Comparison of ENCODE assay signal across 9 mouse cellular contexts in genomic region chr7:96869079-96869810, GRCm38 (mm10).
DNase-seq lines count a peak whose midpoint lies in the region; ATAC-seq lines count a peak whose summit lies in the region.
"Had no signal": no experiment of that assay in that cellular context is flagged by ENCODE, and none has a peak within 500 bp of the region (broad histone marks: within the 10 kb centered on the region; RNA-seq: fewer than 3 reads in every experiment).

No protein-coding gene starts in this region.

- no peak overlapping the region for H3K27ac ChIP-seq in hindbrain, embryonic 14.5 days
- H3K27ac ChIP-seq in hindbrain, embryonic 11.5 days (ENCODE audit: low read depth, low read length): no peak overlapping the region
- H3K27ac ChIP-seq in neural tube, embryonic 14.5 days (ENCODE audit: low read depth, low read length): no peak overlapping the region; the same call in 1 of the 2 replicates
- H3K27ac ChIP-seq in intestine, embryonic 15.5 days: no peak overlapping the region
- H3K27ac ChIP-seq: kidney, postnatal 0 days had no signal

- peaks cover 23% of the 10 kb centered on the region for H3K4me1 ChIP-seq in hindbrain, embryonic 14.5 days (replicated peaks; ENCODE audit: control insufficient read depth, insufficient read depth, low read length)
- peaks cover 6% of the 10 kb centered on the region; the same call in 1 of the 2 replicates for H3K4me1 ChIP-seq in hindbrain, embryonic 11.5 days (replicated peaks; ENCODE audit: control insufficient read depth, insufficient read depth, low read length)
- H3K4me1 ChIP-seq in neural tube, embryonic 14.5 days (ENCODE audit: control insufficient read depth, insufficient read depth, low read length): 0 out of 2 replicates have a peak, but pooled peaks cover 11% of the 10 kb centered on the region
- no peaks in the 10 kb centered on the region for H3K4me1 ChIP-seq in intestine, embryonic 15.5 days (replicated peaks)

- H3K36me3 ChIP-seq in hindbrain, embryonic 14.5 days (replicated peaks; ENCODE audit: control insufficient read depth, insufficient read depth): peaks cover 8% of the 10 kb centered on the region
- no peaks in the 10 kb centered on the region for H3K36me3 ChIP-seq in hindbrain, embryonic 11.5 days (ENCODE audit: control insufficient read depth, insufficient read depth, low read length)
- H3K36me3 ChIP-seq in neural tube, embryonic 14.5 days (ENCODE audit: control insufficient read depth, insufficient read depth, low read length): 0 out of 2 replicates have a peak, but pooled peaks cover 3% of the 10 kb centered on the region
- 0 out of 2 replicates have a peak, but pooled peaks cover 6% of the 10 kb centered on the region for H3K36me3 ChIP-seq in intestine, embryonic 15.5 days

- H3K4me3 ChIP-seq in hindbrain, embryonic 14.5 days (replicated peaks; ENCODE audit: low read length): no peak overlapping the region
- no peak overlapping the region for H3K4me3 ChIP-seq in hindbrain, embryonic 11.5 days (ENCODE audit: low read depth, low read length)
- H3K4me3 ChIP-seq in neural tube, embryonic 14.5 days (ENCODE audit: low read depth, low read length): no peak overlapping the region
- H3K4me3 ChIP-seq in intestine, embryonic 15.5 days (replicated peaks): no peak overlapping the region

- DNase-seq in hindbrain, embryonic 14.5 days (ENCODE audit: low spot score): peak; percentile 56
- DNase-seq in hindbrain, embryonic 11.5 days (ENCODE audit: low spot score): no peak
- peak; percentile 82 for DNase-seq in cerebellum, adult 11-12 months
- peak; percentile 22 to 35 for DNase-seq in frontal cortex, postnatal 25 days (ENCODE audit: low spot score in 2 of 2)
- no peak for DNase-seq in thymus, postnatal 25 days
- DNase-seq in kidney, adult 9 months: no peak

- H3K9ac ChIP-seq in hindbrain, embryonic 14.5 days: no peak overlapping the region
- no peak overlapping the region for H3K9ac ChIP-seq in hindbrain, embryonic 11.5 days (ENCODE audit: low read depth, low read length)
- no peak overlapping the region for H3K9ac ChIP-seq in neural tube, embryonic 14.5 days (replicated peaks; ENCODE audit: low read depth, low read length)
- no peak overlapping the region for H3K9ac ChIP-seq in intestine, embryonic 15.5 days

- WGBS in hindbrain, embryonic 14.5 days: 74% methylated on average over 16 of the region's 16 CpGs
- 89% methylated on average over 16 of the region's 16 CpGs for WGBS in hindbrain, embryonic 11.5 days
- WGBS in neural tube, embryonic 14.5 days: 77% methylated on average over 16 of the region's 16 CpGs
- WGBS in intestine, embryonic 15.5 days: 76% methylated on average over 16 of the region's 16 CpGs

- no peaks in the 10 kb centered on the region for H3K27me3 ChIP-seq in hindbrain, embryonic 14.5 days (ENCODE audit: control insufficient read depth, insufficient read depth, low read length)
- H3K27me3 ChIP-seq in hindbrain, embryonic 11.5 days (ENCODE audit: control insufficient read depth, insufficient read depth, low read length): no peaks in the 10 kb centered on the region
- no peaks in the 10 kb centered on the region for H3K27me3 ChIP-seq in neural tube, embryonic 14.5 days (ENCODE audit: control insufficient read depth, insufficient read depth, low read length)
- no peaks in the 10 kb centered on the region for H3K27me3 ChIP-seq in intestine, embryonic 15.5 days (replicated peaks)

- ATAC-seq in hindbrain, embryonic 14.5 days (ENCODE audit: low FRiP score): peak; percentile 59; the same call in 1 of the 2 replicates
- no peak for ATAC-seq in hindbrain, embryonic 11.5 days (ENCODE audit: low FRiP score)
- ATAC-seq in neural tube, embryonic 14.5 days (ENCODE audit: low read depth): peak; percentile 54; the same call in 1 of the 2 replicates
- no peak for ATAC-seq in intestine, embryonic 15.5 days

- H3K9me3 ChIP-seq in hindbrain, embryonic 14.5 days (ENCODE audit: control insufficient read depth, low read length): no peaks in the 10 kb centered on the region
- H3K9me3 ChIP-seq in hindbrain, embryonic 11.5 days (ENCODE audit: control insufficient read depth, low read length): no peaks in the 10 kb centered on the region
- no peaks in the 10 kb centered on the region for H3K9me3 ChIP-seq in neural tube, embryonic 14.5 days (ENCODE audit: control insufficient read depth, low read length)
- no peaks in the 10 kb centered on the region for H3K9me3 ChIP-seq in intestine, embryonic 15.5 days

- no peak overlapping the region for H3K4me2 ChIP-seq in hindbrain, embryonic 14.5 days (replicated peaks)
- no peak overlapping the region for H3K4me2 ChIP-seq in hindbrain, embryonic 11.5 days (replicated peaks; ENCODE audit: low read depth, low read length)
- no peak overlapping the region for H3K4me2 ChIP-seq in neural tube, embryonic 14.5 days (ENCODE audit: low read depth, low read length)
- no peak overlapping the region for H3K4me2 ChIP-seq in intestine, embryonic 15.5 days (replicated peaks)

Comparison
In these comparisons a context has a peak if more than half of its experiments do, and no peak if none do; other contexts are left out.
1. ATAC-seq: peak in hindbrain, embryonic 14.5 days (single experiment) and neural tube, embryonic 14.5 days (single experiment); none in hindbrain, embryonic 11.5 days (single experiment) and intestine, embryonic 15.5 days (single experiment).
2. DNase-seq: peak in hindbrain, embryonic 14.5 days (single experiment), cerebellum, adult 11-12 months (single experiment) and frontal cortex, postnatal 25 days (2 of 2); none in hindbrain, embryonic 11.5 days (single experiment), thymus, postnatal 25 days (single experiment) and kidney, adult 9 months (single experiment).